Mouse (Mus musculus) brain, embryonic 18.5 days (tissue): Measurements from ENCODE around the gene Il16.

Experiments
- DNase-seq: peaks from one replicate; pipeline ENCODE4 v3.0.0-alpha.2; 2012; ENCODE audit warnings: low read depth, low spot score

The Il16 gene

GRCm38 (mm10) chr7:83609891-83610290 lies 135.6 kb downstream of the Il16 start:
- DNase-seq = no peak

GRCm38 (mm10) chr7:83606796-83607195 lies 138.7 kb downstream of the Il16 start:
- DNase-seq = no peak

GRCm38 (mm10) chr7:83604180-83604944 lies 141.2 kb downstream of the Il16 start:
- no peak for DNase-seq

- DNase-seq = no peak
Observed at GRCm38 (mm10) chr7:83599913-83600286, 145.6 kb downstream of the Il16 start.

GRCm38 (mm10) chr7:83598997-83599912 lies 146.3 kb downstream of the Il16 start:
- no peak for DNase-seq

- no peak for DNase-seq
Observed at GRCm38 (mm10) chr7:83597063-83597462, 148.5 kb downstream of the Il16 start.

GRCm38 (mm10) chr7:83594056-83594455 lies 151.5 kb downstream of the Il16 start:
- DNase-seq = no peak
